Mouse (Mus musculus) kidney, postnatal 14 days (tissue): Measurements from ENCODE around the gene Srr.

ENCODE experiments used
- DNase-seq: peaks from one replicate; pipeline ENCODE4 v3.0.0; 2022; ENCODE audit warnings: mixed read lengths

The Srr gene

DNA sequence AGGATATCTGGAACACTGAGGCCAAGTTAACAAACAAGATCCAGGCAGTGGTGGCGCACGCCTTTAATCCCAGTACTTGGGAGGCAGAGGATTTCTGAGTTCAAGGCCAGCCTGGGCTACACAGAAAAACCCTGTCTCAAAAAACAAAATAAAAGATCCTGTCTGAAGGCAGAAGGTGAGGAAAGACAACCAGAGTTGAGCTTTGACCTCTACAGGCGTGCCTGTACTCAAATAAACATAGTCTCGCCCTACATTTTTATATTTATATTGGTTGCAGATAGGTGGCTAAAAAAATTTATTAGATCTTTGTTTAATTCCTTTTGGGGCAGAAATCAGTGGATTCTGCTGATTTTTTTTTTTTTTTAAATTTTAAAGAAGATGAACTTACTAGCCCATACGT lies 23.3 kb downstream of the Srr start:
- DNase-seq: no peak

DNA sequence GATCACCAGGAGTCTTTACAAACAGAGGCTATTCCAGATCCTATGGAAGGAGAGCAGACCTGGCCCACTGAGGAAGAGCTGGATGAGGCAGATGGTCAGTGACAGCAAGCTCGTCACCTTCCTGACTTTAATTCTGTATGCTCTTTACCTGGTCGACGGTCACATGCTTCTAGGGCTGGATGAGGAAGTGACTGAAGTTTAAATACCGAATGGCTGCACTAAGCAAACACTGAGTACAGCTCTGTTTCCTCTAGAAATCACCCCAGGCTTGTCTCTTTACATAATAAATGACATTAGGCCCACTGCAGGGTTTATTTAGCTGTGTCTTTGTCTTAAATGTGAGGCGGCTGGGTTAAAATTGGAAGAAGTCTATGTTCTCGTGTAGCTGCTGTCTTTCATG lies 24.2 kb downstream of the Srr start:
- no peak for DNase-seq

DNA sequence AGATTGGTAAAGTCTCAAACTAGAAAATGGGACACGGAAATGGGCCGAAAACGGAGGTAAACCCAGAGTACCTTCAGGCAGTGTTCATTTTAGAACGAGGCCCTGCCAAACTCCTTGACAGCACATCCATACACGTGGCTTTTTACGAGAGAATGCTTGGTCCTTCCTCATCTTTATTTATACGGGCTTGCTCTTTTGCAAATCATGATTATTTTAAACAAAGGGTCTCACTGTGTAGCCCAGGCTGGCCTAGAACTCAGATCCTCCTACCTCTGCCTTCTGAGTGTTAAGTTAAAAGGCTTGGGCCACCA lies 27.3 kb downstream of the Srr start:
- DNase-seq: no peak

DNA sequence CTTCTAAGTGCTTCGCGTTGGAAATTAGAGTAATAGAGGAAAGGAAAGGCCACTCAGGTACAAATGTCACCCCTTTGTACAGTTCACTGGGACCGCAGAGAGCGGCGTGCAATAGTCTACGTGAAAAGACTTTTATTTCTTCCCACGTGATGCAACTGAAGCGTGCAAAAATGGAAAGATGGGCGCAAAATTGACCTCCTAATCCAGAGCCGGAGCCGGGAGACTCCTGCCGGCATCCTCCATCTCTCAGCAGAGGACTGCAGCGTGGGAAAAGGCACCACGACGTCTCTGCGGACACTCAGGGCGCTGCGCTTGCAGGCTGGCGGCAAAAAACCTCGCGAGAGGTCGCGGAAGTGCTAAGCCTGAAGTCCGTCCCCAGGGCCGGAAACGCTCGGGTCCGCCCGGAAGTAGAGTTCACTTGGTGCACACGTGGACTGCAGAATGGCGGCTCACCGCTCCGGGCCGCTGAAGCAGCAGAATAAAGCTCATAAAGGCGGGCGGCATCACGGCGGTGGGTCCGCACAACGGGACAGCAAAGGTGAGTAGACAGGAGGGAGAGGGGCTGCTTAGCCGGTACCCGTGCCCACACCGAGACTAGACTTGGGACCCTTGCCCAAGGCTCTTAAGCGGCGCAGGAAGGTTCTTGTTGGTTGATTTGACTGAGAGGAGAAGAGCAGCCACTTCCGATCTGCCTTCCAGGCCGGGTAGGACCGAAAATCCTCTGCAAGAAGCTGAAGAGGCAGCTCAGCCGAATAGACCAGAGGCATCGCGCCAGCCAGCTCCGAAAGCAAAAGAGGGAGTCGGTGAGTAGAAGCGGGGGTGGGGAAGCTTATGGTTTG lies 27.9 kb downstream of the Srr start, which contains the start of gene Tsr1:
TSS of gene Tsr1 (plus strand) at position 394 of the 839 bp plus-strand sequence.
- peak; percentile 95 for DNase-seq

DNA sequence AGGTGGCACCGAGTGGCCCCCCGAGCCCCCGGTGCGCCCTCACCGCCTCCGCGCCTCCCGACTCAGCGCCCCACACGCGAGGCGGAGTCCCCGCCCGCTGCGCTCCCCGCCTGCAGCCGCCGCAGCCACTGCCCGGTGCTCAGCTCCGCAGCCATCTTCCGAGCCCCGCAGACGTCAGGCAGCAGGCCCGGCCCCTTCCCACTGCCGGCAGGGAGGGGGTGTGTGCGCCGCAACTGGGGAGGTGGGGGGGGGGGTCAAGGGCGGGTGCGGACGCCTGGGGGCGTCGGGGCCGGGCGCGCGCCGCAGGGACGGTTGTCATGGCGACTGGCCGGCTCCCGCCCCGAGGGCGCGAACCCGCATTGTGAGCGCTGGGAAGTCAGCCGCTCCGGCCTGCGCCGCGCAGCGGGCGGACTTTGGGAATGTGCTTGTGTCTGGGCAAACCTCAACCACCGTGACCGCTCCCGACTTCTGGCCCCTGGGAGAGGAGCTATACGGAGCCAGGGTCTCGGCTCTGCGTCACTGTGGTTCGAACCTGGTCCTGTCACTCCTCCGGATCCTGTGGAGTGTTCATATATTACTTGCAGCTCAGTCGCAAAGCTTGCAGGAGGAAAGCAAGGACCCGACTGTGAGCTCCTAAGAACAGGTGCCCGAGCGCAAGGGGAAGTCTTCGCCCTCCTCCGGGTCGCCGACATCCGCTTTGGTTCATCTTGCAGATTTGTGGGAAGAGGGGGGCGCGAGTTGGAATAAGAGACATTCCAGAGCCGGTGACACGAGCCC lies 28.7 kb downstream of the Srr start, which contains the start of gene Sgsm2:
TSS of gene Sgsm2 (minus strand) at position 160 of the 777 bp plus-strand sequence.
- DNase-seq: peak; percentile 87

DNA sequence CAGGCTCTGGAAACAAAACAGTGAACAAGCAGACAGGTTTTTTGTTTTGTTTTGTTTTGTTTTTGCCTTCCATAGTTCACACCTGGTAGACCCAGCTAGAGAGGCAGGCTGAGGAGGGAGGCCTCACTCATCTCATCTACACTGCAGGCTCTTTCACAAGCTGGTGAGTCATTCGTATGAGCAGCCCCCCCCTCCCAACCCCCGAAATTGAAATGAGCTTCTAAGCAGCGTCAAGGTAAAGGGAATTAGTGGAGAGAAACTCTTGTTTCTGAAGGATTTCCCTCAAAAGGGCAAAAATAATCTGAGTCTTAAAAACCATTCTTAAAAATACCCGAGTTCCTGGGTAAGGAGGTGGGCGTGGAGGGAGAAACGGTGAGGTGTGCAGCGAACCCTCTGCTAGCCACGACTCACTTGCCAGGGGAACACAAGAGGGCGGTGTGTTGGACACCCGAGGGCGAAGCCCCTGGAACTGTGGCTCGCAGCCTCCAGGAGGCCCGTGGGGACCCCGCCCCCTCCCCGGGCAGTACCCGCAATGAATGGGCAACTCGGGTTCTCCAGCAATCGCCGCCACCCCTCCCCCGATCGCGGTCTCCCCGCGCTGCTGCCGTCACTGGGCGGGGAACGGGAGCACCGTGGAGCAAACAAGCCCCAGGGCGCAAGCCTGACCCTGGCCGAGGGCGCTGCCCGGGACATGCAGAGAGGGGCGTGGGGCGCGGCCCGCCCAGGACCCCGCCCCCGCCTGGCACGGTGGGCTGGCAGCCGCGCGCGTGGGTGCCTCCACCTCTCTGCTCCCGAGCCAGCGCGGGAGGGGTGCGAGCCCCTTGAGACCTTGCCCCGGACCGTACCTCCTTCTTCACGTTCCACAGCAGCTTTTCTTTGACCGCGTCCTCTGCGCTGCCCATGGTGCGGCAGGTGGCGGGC lies 29.5 kb downstream of the Srr start:
- DNase-seq: peak; percentile 80

DNA sequence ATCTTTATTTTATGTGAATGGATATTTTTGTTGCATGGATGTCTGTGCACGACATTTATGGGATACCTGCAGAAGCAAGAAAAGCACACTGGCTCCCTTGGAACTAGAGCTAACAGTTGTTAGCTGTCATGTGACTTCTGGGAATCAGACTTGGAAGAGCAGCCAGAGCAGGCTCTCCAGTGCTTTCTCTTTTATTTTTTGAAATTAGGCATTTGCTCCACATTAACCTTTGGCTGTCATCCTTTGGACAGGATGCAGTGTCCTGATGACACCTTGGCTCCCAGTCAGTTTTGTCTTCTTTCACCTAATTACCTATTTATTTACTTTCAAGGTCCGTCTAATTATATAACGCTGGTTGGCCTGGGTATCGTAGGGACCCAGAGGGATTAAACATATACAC lies 31.1 kb downstream of the Srr start:
- no peak for DNase-seq

DNA sequence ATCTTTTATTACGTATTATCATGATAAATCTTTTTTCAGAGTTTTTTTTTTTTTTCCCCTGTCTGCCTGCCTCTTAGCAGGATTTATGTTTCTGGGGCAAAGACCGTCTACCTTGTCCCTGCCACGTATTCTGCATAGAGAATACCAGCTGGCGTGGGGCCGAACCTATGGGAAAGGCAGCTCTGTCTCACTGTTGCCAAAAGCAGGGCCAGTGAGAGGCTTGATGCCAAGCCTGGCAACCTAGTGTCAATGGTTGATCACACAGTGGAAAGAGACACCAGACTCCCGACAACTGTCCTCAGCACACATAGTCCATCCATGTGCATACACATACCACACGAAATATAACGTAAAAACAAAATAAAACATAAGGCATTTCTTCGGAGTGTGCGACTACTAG lies 42.6 kb downstream of the Srr start:
- DNase-seq: no peak

DNA sequence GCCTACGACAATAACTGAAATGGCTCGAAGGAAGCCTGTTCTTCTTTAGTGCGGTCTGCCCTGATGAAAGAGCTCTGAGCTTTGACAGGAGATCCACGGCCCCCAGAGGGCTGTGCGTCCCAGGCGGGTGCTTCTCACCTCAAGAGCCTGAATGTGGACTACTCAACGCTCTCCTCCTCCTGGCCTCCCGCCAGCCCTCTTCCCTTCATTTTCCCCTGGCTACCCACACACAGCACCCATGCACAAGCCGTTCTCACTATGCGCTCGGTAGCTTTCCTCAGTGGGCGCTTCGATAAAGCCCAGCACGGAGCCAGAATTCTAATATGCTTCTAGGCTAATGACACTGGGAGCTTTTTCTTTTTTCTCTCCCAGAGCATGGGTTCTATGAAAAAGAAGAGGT lies 43.8 kb downstream of the Srr start:
- no peak for DNase-seq

DNA sequence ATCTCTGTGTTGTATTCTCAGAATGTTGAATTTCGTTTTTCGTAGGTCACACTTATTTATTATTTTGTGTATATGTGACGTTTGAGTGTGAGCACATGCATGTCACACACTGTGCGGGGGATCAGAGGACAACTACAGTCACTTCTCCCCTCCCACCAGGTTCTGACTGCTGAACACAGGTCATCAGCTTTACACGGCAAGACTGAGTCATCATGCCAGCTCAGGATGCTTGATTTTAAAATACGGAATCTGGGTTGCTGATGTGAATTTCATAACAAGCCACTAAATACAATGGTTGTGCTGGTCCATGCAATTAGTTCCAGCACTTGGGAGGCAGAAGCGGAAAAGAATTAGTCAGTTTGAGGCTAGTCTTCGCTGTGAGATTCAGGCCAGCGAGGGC lies 44.7 kb downstream of the Srr start:
- DNase-seq: no peak

DNA sequence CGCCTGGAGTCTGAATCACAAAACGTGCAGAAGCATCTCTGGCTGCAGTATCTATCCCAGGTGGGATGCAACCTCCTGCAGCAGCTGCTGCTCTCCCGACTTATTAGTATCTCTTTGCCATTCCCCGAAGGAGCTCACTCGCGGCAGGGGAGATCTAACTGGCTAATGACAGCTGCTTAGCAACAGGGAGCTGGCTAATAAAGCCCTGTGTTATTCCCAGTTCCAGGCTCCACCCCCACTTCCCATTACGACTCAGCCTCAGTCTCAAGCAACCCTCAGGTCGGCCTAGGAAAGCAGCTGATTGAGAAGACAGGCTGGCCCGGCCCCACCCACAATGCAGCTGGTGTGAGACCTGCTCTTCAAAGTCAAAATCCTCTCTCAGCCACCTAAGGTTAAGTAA lies 48.9 kb downstream of the Srr start:
- peak; percentile 63 for DNase-seq

DNA sequence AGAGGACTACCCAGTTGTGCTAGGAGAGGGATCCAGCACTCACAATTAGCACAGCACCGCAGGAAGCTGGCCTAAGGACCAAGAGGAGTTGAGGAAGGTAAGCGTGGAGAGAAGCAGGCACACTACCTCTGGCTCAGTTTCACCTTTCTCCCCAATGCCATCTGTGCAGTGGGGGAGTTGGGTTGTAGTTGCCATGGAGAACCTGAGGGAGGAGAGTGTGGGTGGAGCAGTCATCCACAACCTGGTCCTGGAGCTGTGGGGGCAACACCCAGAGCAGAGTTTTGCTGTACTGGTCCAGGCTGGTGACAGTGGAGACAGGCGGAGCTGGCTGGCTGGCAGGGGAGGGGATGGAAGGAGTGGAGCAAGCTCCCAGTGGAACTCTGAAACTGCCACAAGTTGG lies 51.1 kb downstream of the Srr start:
- no peak for DNase-seq

DNA sequence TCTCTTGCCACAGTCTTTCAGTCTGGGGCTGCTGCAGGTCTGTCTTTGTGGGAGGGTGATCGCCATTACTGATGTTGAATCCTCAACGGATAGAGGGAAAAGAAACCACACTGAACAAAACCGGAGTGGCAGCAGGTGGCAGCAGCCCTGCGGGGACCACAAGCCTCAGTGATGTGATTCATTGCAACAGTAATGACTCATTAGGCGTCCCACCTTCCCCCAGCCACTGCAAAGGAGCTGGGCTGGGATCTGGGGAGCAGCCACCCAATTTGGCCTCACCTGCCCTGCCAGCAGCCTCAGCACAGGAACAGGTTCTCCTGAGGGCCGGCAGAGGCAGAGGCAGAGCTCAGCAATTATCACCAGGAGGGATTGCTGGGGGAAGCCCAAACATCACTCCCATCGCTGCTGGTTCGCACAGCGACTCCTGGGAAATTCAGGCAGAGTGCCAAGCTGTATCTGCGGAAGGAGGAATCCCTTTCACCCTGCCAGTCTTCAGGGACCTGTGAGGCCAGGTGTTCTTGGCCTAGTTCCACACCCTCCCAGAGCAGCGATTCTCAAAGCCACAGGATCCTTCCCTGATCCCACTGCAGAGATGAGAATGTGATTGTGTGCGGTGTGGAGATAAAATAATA lies 54.6 kb downstream of the Srr start:
- no peak for DNase-seq

DNA sequence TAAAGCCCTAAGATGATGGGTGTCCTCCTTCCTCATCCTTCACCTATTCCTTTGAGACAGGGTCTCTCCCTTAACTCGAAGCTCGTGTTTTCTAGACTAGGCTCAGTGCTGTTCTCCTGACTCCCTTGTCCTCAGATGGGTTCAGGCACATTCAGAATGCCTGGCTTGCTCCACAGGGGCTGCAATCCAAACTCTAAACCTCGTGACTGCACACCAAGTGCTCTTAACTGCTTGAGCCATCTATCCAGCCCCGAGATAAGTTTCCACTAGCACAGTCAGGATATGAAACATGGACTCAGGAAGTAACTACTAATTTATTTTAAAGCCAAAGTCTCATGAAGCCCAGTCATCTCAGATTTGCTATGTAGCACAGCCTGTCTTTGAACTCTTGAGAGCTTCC lies 55.2 kb downstream of the Srr start:
- no peak for DNase-seq

DNA sequence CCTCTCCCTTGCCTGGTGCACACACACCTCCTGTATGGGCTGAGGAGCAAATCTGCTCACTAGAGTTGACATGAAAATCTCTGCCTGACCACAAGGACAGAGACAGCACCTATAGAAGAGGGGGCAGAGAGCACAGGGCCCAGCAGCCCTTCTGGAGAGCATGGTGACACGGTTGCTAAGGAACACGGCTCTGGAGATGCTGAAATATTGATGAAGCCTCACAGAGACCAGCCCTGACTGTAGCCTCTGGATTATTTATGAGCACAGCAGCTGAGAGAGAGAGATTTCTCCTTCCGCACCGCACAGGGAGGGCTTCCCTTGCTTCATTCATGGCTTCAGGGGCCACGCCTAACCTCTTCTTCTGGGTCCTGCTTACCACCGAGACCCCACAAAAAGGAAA lies 56.1 kb downstream of the Srr start:
- DNase-seq: no peak

DNA sequence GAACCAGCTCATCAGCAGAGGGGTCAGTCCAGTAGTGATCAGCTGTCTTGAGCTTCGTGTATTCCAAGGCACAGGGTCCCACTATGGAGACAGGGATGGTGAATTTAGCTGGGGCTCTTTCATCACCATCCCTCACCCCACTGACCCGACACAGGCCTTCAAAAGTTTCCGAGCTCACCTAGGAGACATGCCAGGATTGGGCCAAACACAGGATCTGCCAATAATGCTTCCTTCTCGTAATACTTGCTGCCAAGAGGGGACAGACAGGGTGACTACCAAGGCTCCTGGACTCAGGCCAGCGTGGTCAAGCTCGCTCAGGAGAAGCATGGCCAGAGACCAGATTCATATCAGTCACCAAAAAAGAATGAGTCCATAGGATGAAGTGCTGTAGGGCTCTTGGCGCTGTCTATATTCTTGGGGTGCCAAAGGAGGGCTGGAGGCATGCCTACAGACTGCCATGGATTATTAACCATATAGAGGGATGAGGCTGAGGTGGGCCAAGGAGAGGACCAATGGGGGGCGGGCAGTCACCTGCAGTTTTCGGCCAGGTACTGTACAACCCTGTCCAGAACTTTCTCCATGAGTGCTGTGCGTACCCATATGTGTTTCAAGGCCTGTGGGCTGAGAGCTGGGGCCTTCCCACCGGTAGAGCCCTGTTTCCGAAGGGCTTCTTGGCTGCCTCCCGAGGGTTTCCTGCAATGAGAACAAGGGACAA lies 57.5 kb downstream of the Srr start:
- DNase-seq: no peak

DNA sequence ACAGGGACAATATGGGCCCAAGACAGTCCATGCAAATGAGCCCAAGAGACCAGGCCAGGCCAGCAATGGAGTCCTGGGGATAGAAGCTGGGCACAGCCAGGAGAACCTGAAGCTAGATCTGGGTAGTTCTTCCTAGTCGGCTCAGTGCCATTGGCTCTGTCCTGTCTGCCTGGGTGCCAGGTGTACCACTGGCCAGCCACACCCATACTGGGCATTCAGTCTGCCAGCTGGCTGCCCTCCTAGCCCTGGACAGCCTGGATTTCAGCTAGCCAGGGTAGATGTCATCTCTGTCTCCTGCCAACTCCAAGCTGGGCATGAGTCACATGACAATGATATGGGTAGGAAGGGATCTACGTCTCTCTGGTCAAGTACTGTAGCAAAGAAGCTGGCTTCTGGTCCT lies 58.6 kb downstream of the Srr start:
- DNase-seq: no peak

DNA sequence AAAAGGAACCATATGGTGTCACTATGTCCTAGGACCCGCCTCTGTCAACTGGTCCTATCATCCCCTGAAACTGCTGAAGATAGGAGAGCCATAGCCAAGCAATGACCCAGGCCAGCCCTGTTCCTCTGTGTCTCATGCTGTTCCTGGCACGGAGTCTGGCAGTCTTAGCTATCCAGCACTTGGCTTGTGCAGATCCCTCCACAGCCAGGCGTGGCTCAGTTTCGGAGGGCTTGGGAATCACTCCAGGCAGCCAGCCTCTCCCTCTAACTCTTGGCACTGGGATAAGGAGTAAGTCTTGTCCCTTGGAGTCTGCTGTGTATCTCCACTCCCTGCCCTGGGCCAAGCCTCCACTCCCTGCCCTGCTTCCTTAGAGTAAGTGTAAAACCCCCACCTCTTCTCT lies 59.1 kb downstream of the Srr start:
- no peak for DNase-seq

DNA sequence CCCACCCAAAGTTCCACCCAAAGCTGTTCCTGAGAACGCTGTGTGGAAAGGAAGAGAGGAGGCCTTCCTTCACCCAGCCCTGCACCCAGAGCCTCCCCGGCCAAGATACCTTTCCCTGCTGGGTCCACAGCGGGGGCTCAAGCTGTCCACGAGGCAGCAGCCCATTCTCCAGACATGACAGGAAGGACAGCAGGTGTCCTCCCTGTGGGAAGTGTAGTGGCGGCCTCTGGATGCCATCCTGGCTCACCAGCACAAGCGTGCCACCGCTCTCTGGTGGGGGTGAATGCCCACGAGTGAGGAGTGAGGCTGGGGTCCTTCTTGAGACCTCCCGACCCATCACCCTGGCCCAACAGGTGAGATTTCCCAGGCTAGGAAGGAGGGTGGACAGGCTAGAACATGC lies 60.5 kb downstream of the Srr start:
- no peak for DNase-seq

DNA sequence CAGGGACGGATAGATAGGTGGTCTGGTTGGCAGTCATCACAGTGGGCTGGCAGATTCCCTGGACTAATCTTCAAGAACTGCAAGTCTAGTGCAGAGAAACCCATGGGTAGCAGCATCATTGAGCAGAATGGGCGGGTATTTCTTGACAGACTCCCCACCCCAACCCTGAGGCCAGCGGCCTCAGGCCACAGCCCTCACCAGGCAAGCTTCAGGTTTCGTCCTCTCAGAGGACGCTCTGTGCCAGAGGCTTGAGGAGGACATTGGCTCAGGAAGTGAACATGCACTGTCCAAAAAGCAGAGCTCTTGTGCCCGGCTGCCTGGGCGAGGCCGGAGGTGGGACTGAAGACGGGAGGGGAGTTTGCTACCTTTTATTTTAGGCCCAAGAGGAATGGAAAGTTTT lies 61.3 kb downstream of the Srr start:
- no peak for DNase-seq

DNA sequence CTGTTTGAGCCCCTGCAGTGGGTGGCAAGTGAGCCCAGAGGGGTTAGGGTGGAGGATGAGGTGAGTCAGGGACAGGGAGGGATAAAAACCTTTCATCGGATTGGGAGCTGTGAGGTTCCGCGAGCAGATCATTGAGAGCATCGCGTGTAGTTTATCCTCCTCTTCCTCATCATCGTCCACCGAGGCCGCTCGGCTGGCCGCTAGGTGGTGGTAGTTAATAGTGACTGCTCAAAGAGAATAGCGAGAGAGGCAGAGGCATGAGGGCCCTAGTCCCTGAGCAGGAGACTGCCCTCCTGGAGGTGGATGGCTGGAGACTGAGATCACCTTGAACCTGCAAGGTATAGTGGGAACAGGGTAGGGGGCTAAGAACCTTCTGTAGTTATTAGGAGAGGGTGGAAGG lies 62.3 kb downstream of the Srr start:
- DNase-seq: no peak

DNA sequence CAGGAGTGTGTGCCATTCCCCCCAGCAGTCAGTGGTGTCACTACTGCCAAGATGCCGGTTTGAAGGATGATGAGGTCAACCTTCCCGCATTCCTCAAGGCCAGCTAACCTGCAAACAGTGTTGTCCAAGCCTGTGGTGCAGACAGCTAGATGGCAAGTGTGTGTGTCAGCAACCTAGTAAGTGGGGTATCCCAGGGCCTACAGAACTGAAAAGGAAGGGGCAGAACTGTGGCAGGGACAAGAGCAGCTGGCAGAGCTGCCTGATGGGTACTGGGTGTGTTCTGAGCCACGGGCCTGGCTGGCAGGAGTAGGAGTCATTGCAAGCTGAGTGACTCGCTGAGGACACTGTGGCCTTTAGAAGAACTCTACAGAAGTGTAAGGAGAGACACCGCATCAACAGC lies 63.6 kb downstream of the Srr start:
- no peak for DNase-seq
